Mouse (Mus musculus) heart, postnatal 14 days (tissue): ENCODE data around the gene Rnf5. TPM values are rescaled to one million over a fixed set of nuclear protein-coding genes. Genes with fewer than 3 reads are reported as not detected.
A peak's percentile ranks its signal among the peaks of the same experiment; 100 is the strongest.

ENCODE experiments used
- DNase-seq, 2 experiments: peaks; one replicate each; pipeline ENCODE4 v3.0.0; 2021 to 2022
- intact Hi-C: fragments of 180-260 bp; cut with DNase I; formaldehyde crosslinking; loops from one replicate; pipeline ENCODE4 v1.15.1; 2025
- total RNA-seq, 2 experiments: library from RNA; stranded (reverse); gene quantifications; 2 replicates each; pipeline ENCODE4 v1.2.3; 2021

The Rnf5 gene
- total RNA-seq, 2 experiments from 2014 or later, result 33.6 to 35.4 TPM

- intact Hi-C loops, result no loop called here
- DNase-seq, result no peak
Observed at GRCm38 (mm10) chr17:34613830-34614229, 10.3 kb upstream of the Rnf5 start.

DNA sequence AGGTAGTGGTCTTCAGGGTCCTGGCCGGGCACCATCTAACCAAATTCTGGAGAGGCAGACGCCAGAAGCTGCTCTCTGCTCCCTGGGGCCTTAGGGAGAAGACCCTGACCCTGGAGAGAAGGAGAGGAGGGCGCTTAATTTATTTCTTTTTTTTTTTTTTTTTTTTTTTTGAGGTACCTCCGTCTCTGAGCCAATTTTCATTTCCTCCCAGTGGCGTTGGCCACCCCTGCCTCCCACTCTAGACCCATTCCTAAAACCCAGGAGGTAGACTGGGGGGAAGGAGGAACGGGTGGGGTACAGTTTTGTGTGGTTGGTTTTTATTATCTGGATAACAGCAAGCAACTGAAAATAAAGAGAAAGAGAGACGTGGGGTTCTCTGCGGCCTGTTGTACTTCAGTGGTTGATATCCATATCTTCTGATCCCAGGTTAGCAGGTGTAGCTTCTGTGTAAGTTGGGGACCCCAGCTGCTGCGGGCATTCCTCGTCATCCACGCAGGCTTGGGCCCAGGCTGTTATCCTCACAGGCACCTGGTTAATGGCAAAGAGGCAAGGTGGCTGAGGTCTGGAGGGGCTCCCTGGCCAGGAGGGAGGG is 9.7 kb upstream of the Rnf5 start:
- DNase-seq, result no peak
- intact Hi-C loops, result no loop called here

GRCm38 (mm10) chr17:34611050-34611449 is 7.6 kb upstream of the Rnf5 start:
- DNase-seq, result no peak
- intact Hi-C loops, result no loop called here

DNA sequence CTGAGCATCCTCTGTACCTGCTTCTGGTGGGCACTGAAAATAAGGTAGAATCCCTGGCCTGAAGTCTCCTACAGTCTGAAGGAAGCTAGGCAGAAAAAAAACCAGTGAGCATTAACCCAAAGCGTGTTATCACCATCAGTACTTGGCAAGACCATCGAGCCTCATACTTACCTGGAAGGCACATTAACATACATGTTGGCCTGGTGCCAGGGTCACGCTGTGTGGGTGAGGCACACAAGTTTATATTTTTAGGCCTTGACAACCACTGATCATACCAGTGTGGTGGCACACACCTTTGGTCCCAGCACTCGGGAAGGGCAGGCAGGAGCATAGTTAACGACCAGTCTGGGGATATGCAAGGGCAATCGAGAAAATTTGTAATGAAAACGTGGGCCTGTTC is 4.5 kb upstream of the Rnf5 start:
- DNase-seq, result no peak
- intact Hi-C loops, result loop anchor here (10.0 kb wide), 1 partner anchor 483 kb away; the partner anchor contains the start of gene Brd2

- intact Hi-C loops, result loop anchor here (10.0 kb wide), 1 partner anchor 482 kb away; the partner anchor contains the start of gene Brd2
- no peak for DNase-seq
Observed at GRCm38 (mm10) chr17:34606186-34607039, 2.9 kb upstream of the Rnf5 start.

DNA sequence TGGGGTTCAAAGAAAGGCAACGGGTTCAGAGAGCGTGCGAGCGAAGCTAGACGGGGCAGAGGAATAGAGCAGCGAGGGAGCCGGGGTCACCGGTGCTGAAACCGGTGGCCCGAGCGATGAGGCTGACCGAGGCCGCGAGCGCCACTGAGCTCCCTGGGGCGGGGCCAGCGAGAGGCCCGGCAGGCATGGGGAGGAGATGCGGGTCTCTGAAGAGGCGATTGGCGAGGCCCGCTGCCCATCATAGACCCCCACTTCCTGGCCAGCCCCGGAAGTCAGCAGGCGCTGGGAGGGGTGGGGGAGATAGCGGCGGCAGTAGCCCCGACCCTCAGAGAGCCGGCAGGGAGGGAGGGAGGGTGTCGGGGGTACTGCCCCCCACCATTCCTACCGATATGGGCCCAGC is 2.1 kb upstream of the Rnf5 start:
- intact Hi-C loops, result loop anchor here (10.0 kb wide), 1 partner anchor 481 kb away; the partner anchor contains the start of gene Brd2
- DNase-seq, result peak; percentile 98

DNA sequence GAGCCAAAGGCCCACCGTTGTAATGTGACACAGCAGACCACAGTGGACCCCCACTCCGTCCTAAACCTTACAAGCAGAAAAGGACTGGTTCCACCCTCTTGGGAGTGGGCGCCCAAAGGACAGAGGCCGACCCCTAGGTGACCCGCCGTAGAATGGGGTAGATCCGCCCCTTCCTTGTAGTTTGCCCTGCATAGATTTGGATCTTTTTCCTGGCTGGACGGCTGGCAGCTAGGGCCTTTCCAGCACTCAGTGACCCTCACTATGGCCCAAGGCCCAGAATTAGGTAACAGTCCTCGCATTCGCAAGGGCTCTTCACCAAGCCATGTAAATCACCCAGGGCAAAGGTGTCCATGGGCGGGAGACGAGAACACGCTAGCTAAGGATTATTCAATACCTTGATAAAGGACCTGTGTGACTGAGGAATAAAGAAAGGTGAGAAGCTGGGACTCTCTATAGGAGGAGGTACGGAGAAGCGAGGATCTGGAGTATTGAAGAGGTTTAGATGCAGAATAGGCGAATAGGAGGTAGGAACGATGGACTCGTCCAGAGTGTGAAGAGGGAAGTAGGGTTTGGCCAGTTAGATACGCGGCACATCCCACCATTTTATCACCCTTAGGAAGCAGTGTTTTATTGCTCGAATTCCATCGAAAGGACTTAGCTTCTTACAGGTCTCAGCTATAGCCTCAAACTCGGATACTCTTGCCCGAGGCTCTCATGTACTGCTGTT is 1.2 kb upstream of the Rnf5 start:
- DNase-seq, result no peak
- intact Hi-C loops, result loop anchor here (10.0 kb wide), 1 partner anchor 480 kb away; the partner anchor contains the start of gene Brd2

DNA sequence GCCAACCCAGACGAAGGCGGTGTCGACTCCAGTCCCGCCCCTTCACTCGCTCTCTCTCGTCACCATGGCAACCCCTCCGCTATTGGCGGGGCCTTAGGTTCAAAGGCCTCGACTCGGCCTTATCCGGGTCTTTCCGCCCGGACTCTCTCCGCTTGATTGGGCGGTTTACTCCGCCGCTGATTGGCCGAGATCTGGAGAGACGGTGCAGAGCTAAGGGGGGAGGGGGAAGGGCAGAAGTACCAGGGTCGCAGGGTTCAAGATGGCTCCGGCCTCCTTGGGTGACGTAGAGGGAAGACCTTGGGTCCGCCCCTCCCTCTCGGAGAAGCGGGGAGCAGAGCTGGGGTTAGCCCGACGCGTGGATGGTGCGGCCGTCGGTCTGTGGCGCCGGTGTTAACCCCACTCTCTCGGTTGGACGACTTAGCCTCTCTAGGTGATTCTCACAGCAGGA is 595 bp upstream of the Rnf5 start, which contains the start of gene Agpat1:
TSS of gene Agpat1 (plus strand) at position 202 of the 448 bp plus-strand sequence.
- intact Hi-C loops, result loop anchor here (10.0 kb wide), 1 partner anchor 479 kb away; the partner anchor contains the start of gene Brd2
- DNase-seq, result peak; percentile 96 to 98

DNA sequence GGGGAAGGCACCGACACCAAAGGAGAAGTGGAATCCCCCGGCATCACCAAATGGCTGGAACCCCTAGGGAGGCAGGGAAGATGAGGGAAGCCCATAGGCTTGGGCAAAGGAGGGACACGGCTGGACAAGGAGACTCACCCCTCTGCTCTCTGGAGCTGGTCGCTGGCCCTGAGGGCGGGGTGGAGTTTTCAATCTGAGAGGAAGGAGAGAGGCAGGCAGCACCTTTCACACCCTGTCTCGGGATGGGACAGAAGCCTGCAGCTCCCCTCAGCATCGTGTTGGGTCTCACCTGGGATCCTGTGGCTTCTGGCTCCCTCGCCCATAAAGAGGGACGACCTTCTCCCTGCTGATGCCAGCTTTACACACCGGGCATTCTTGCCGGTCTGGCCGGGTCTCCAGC is 1.7 kb downstream of the Rnf5 start:
- no peak for DNase-seq
- intact Hi-C loops, result loop anchor here (10.0 kb wide), 1 partner anchor 477 kb away; the partner anchor contains the start of gene Brd2

DNA sequence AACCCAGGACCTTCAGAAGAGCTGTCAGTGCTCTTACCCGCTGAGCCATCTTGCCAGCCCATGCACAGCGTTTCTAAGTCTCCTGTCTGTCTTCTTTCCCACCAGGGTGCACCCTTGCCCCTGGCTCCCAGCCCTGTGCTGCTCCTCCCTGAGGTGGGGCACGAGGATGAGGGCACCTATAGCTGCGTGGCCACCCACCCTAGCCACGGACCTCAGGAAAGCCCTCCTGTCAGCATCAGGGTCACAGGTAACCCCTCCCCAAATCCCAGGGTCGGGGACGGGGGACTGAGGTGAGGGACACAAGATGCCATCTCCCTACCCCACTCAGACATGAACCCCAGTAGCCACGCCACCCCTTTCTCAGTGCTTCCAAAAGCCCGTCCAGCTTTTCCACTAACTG is 3.6 kb downstream of the Rnf5 start:
- DNase-seq, result no peak
- intact Hi-C loops, result loop anchor here (10.0 kb wide), 1 partner anchor 475 kb away; the partner anchor contains the start of gene Brd2

GRCm38 (mm10) chr17:34597566-34598095 is 5.9 kb downstream of the Rnf5 start, which contains the start of gene Ager:
TSS of gene Ager (plus strand) at chr17:34597862.
- no peak for DNase-seq
- intact Hi-C loops, result no loop called here

GRCm38 (mm10) chr17:34596098-34596497 is 7.4 kb downstream of the Rnf5 start:
- intact Hi-C loops, result no loop called here
- no peak for DNase-seq

DNA sequence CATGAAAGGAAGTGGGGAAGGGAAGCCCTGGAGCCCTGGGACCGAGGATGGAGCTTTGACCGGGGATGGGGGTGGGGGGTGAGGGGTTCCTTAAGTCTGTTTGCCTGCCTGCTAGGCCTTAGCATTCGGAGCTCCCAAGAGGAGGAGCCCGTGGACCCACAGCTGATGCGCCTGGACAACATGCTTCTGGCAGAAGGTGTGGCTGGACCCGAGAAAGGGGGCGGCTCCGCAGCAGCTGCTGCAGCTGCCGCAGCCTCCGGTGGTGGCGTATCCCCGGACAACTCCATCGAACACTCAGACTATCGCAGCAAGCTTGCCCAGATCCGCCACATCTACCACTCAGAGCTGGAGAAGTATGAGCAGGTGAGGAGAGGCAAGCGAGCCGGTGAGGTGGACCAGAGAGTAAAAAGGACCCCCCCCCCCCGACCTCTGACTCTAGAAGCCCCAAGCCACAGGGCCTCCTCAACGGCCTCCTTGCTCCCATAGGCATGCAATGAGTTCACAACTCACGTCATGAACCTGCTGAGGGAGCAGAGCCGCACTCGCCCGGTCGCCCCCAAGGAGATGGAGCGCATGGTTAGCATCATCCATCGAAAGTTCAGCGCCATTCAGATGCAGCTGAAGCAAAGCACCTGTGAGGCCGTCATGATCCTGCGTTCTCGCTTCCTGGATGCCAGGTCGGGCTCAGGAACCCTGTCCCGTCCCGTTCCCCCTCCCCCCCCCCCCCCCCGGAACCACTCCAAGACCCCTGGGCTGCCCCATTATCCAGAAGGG is 9.6 kb downstream of the Rnf5 start:
- intact Hi-C loops, result loop anchor here (1.0 kb wide), 1 partner anchor 9 kb away; the partner anchor contains the start of gene Rnf5
- peak in 1 of 2 experiments; percentile 32 for DNase-seq

- intact Hi-C loops, result loop anchor here (1.0 kb wide), 1 partner anchor 10 kb away; the partner anchor contains the start of gene Rnf5
- no peak for DNase-seq
Observed at GRCm38 (mm10) chr17:34592581-34593549, 10.6 kb downstream of the Rnf5 start.

GRCm38 (mm10) chr17:34591994-34592375 is 11.5 kb downstream of the Rnf5 start:
- intact Hi-C loops, result no loop called here

GRCm38 (mm10) chr17:34591029-34591993 is 12.2 kb downstream of the Rnf5 start, which contains the start of gene Pbx2:
TSS of gene Pbx2 (plus strand) at chr17:34591266.
- peak in 1 of 2 experiments; percentile 29 for DNase-seq
- intact Hi-C loops, result no loop called here

More at GRCm38 (mm10) chr17:34591994-34592375, 11.5 kb downstream of the Rnf5 start:
- DNase-seq, result peak; percentile 92 to 93
